Mouse (Mus musculus) MEL (cell line): ENCODE measurements around the gene Med4. TPM values are rescaled to one million over a fixed set of nuclear protein-coding genes. Genes with fewer than 3 reads are reported as not detected.

Source experiments
- DNase-seq: peaks from one replicate; pipeline ENCODE4 v3.0.0; 2011; ENCODE audit warnings: low read depth, low spot score
- H3K27ac ChIP-seq: 2 replicates; pipeline ENCODE4 v1.5.1; 2012; ENCODE audit warnings: low read depth, mild to moderate bottlenecking, control low read depth, low read length, moderate library complexity; ENCODE audit not compliant: control insufficient read depth
- H3K27me3 ChIP-seq, 2 experiments: fragments of 150-350 bp in 1 of 2; sonication (generic) in 1 of 2; 2 replicates each; pipeline ENCODE4 v1.6.1; 2012; ENCODE audit warnings: low read length in 2 of 2, mild to moderate bottlenecking in 2 of 2, improper control_type of control experiment in 1 of 2, moderate library complexity in 1 of 2; ENCODE audit not compliant: insufficient read depth in 2 of 2, control insufficient read depth in 1 of 2
- H3K36me3 ChIP-seq, 2 experiments: 2 replicates each; pipeline ENCODE4 v1.6.1; 2012 to 2014; ENCODE audit warnings: low read length in 2 of 2, improper control_type of control experiment in 1 of 2, inconsistent platforms in 1 of 2, mild to moderate bottlenecking in 1 of 2; ENCODE audit not compliant: insufficient read depth in 2 of 2, control insufficient read depth in 1 of 2
- H3K4me1 ChIP-seq, 2 experiments: fragments of 150-350 bp in 1 of 2; sonication (generic) in 1 of 2; 2 replicates each; pipeline ENCODE4 v1.6.1; 2012; ENCODE audit warnings: low read length in 2 of 2, improper control_type of control experiment in 1 of 2, mild to moderate bottlenecking in 1 of 2; ENCODE audit not compliant: insufficient read depth in 2 of 2, control insufficient read depth in 1 of 2
- H3K4me3 ChIP-seq, 2 experiments: fragments of 150-350 bp in 1 of 2; sonication (generic) in 1 of 2; 2 replicates each; pipeline ENCODE4 v1.5.1; 2012; ENCODE audit warnings: low read depth in 2 of 2, low read length in 2 of 2, mild to moderate bottlenecking in 2 of 2, moderate library complexity in 2 of 2, control low read depth in 1 of 2, improper control_type of control experiment in 1 of 2; ENCODE audit not compliant: control insufficient read depth in 1 of 2, insufficient read depth in 1 of 2
- H3K79me2 ChIP-seq: 2 replicates; pipeline ENCODE4 v1.6.1; 2012; ENCODE audit warnings: mild to moderate bottlenecking, low read length, moderate library complexity; ENCODE audit not compliant: control insufficient read depth, poor library complexity, insufficient read depth
- H3K9ac ChIP-seq: 2 replicates; pipeline ENCODE4 v1.6.1; 2012; ENCODE audit warnings: low read depth, mild to moderate bottlenecking, control low read depth, low read length, moderate library complexity; ENCODE audit not compliant: control insufficient read depth, poor library complexity, severe bottlenecking
- H3K9me3 ChIP-seq: fragments of 150-350 bp; sonication (generic); replicated peaks from 2 replicates; pipeline ENCODE4 v1.6.1; 2012; ENCODE audit warnings: mild to moderate bottlenecking, low read length, improper control_type of control experiment, moderate library complexity; ENCODE audit not compliant: insufficient read depth
- BHLHE40 ChIP-seq: IDR thresholded peaks from 2 replicates; pipeline ENCODE4 v1.6.1; 2012; ENCODE audit warnings: low read depth, mild to moderate bottlenecking, inconsistent platforms, low read length, improper control_type of control experiment, borderline replicate concordance
- CTCF ChIP-seq, 3 experiments: IDR thresholded peaks in 2 of 3; conservative IDR thresholded peaks in 1 of 3; 2 replicates each; pipeline ENCODE4 v1.5.1; 2011 to 2012; ENCODE audit warnings: low read length in 3 of 3, low read depth in 2 of 3, mild to moderate bottlenecking in 2 of 3, improper control_type of control experiment in 1 of 3, inconsistent platforms in 1 of 3, mixed read lengths in 1 of 3, moderate library complexity in 1 of 3; ENCODE audit not compliant: control insufficient read depth in 1 of 3, insufficient read depth in 1 of 3, poor library complexity in 1 of 3, severe bottlenecking in 1 of 3
- E2F4 ChIP-seq: IDR thresholded peaks from 2 replicates; pipeline ENCODE4 v1.6.1; 2011; ENCODE audit warnings: low read depth, low read length, improper control_type of control experiment, borderline replicate concordance
- EP300 ChIP-seq, 2 experiments: IDR thresholded peaks; 2 replicates each; pipeline ENCODE4 v1.6.1; 2011; ENCODE audit warnings: improper control_type of control experiment in 2 of 2, low read length in 2 of 2, low read depth in 1 of 2, mild to moderate bottlenecking in 1 of 2
- ETS1 ChIP-seq: IDR thresholded peaks from 2 replicates; pipeline ENCODE4 v1.6.1; 2012; ENCODE audit warnings: low read depth, mild to moderate bottlenecking, inconsistent platforms, low read length, improper control_type of control experiment, moderate library complexity
- GABPA ChIP-seq: IDR thresholded peaks from 2 replicates; pipeline ENCODE4 v1.6.1; 2012; ENCODE audit warnings: low read depth, mild to moderate bottlenecking, inconsistent platforms, low read length, improper control_type of control experiment, moderate library complexity
- GATA1 ChIP-seq: IDR thresholded peaks from 2 replicates; pipeline ENCODE4 v1.6.1; 2011; ENCODE audit warnings: low read depth, low read length, improper control_type of control experiment
- JUND ChIP-seq: IDR thresholded peaks from 2 replicates; pipeline ENCODE4 v1.6.1; 2011; ENCODE audit warnings: low read depth, mild to moderate bottlenecking, improper control_type of control experiment, low read length
- MAFK ChIP-seq: IDR thresholded peaks from 2 replicates; pipeline ENCODE4 v1.6.1; 2011; ENCODE audit warnings: low read depth, mild to moderate bottlenecking, low read length, improper control_type of control experiment, borderline replicate concordance
- MAZ ChIP-seq: IDR thresholded peaks from 2 replicates; pipeline ENCODE4 v1.6.1; 2012; ENCODE audit warnings: low read depth, mild to moderate bottlenecking, inconsistent platforms, low read length, improper control_type of control experiment
- MEF2A ChIP-seq: IDR thresholded peaks from 2 replicates; pipeline ENCODE4 v1.6.1; 2014; ENCODE audit warnings: low read depth, mild to moderate bottlenecking, inconsistent platforms, low read length, improper control_type of control experiment; ENCODE audit not compliant: poor library complexity, insufficient replicate concordance, severe bottlenecking; ENCODE audit errors: extremely low read depth
- MYB ChIP-seq: IDR thresholded peaks from 2 replicates; pipeline ENCODE4 v1.6.1; 2011; ENCODE audit warnings: mild to moderate bottlenecking, low read depth, low read length, improper control_type of control experiment
- MYC ChIP-seq: IDR thresholded peaks from 2 replicates; pipeline ENCODE4 v1.6.1; 2011; ENCODE audit warnings: low read depth, mild to moderate bottlenecking, low read length, improper control_type of control experiment, moderate library complexity
- POLR2A ChIP-seq, 2 experiments: IDR thresholded peaks; 2 replicates each; pipeline ENCODE4 v1.6.1; 2011 to 2012; ENCODE audit warnings: low read length in 2 of 2, mild to moderate bottlenecking in 2 of 2, control low read depth in 1 of 2, improper control_type of control experiment in 1 of 2, low read depth in 1 of 2, moderate library complexity in 1 of 2; ENCODE audit not compliant: control insufficient read depth in 1 of 2, insufficient read depth in 1 of 2, poor library complexity in 1 of 2
- POLR2AphosphoS5 ChIP-seq: IDR thresholded peaks from 2 replicates; pipeline ENCODE4 v1.6.1; 2012; ENCODE audit warnings: low read depth, borderline replicate concordance, mild to moderate bottlenecking, inconsistent platforms, low read length, moderate library complexity, mixed read lengths
- RAD21 ChIP-seq: IDR thresholded peaks from 2 replicates; pipeline ENCODE4 v1.6.1; 2011; ENCODE audit warnings: mild to moderate bottlenecking, low read depth, low read length, improper control_type of control experiment
- SMC3 ChIP-seq: IDR thresholded peaks from 2 replicates; pipeline ENCODE4 v1.6.1; 2011; ENCODE audit warnings: low read depth, low read length, improper control_type of control experiment
- TBP ChIP-seq: IDR thresholded peaks from 2 replicates; pipeline ENCODE4 v1.8.0; 2011; ENCODE audit warnings: low read depth, low read length, improper control_type of control experiment
- USF1 ChIP-seq: IDR thresholded peaks from 2 replicates; pipeline ENCODE4 v1.6.1; 2014; ENCODE audit warnings: low read depth, mild to moderate bottlenecking, inconsistent platforms, low read length, improper control_type of control experiment, moderate library complexity
- USF2 ChIP-seq, 2 experiments: IDR thresholded peaks; 2 replicates each; pipeline ENCODE4 v1.6.1; 2011 to 2012; ENCODE audit warnings: improper control_type of control experiment in 2 of 2, low read length in 2 of 2, borderline replicate concordance in 1 of 2, inconsistent platforms in 1 of 2, low read depth in 1 of 2, mild to moderate bottlenecking in 1 of 2; ENCODE audit not compliant: insufficient read depth in 1 of 2
- ZC3H11A ChIP-seq: IDR thresholded peaks from 2 replicates; pipeline ENCODE4 v1.6.1; 2012; ENCODE audit warnings: low read depth, mild to moderate bottlenecking, inconsistent platforms, low read length, improper control_type of control experiment
- ZKSCAN1 ChIP-seq: IDR thresholded peaks from 2 replicates; pipeline ENCODE4 v1.6.1; 2012; ENCODE audit warnings: low read depth, mild to moderate bottlenecking, inconsistent platforms, low read length, improper control_type of control experiment, moderate library complexity
- ZNF384 ChIP-seq: IDR thresholded peaks from 2 replicates; pipeline ENCODE4 v1.6.1; 2012; ENCODE audit warnings: low read depth, mild to moderate bottlenecking, inconsistent platforms, low read length, improper control_type of control experiment
- polyA plus RNA-seq, 2 experiments: library from polyadenylated mRNA; stranded (reverse) in 1 of 2; unstranded in 1 of 2; fragments of >175 nt in 1 of 2; fragments of >200 nt in 1 of 2; gene quantifications; 2 replicates each; pipeline versions ENCODE4 v1.2.1 to v1.2.4; 2012; ENCODE audit warnings: low replicate concordance in 2 of 2, low read depth in 1 of 2; ENCODE audit not compliant: insufficient read length in 2 of 2, insufficient read depth in 1 of 2, missing spikeins in 1 of 2
- total RNA-seq: library from RNA; depleted of rRNA; stranded (reverse); fragments of 300-350 nt; gene quantifications from 2 replicates; pipeline ENCODE4 v1.2.3, GENCODE M21; 2012

Med4 gene
- total and polyA plus RNA-seq, 3 experiments, result 62.2 to 69.2 TPM; not detected in 1

GRCm38 (mm10) chr14:73484366-73485110 lies 25.3 kb upstream of the Med4 start:
- H3K9me3 ChIP-seq, result no peaks in the 10 kb centered on the region
- H3K27me3 ChIP-seq, result no peaks in the 10 kb centered on the region; a peak in 2 of 4 replicates
- H3K36me3 ChIP-seq, result no peaks in the 10 kb centered on the region
- H3K4me3 ChIP-seq, result no peak overlapping the region
- H3K79me2 ChIP-seq, result no peaks in the 10 kb centered on the region
- peak; percentile 10 for TF ChIP-seq RAD21
- no peak for TF ChIP-seq POLR2A (IDR thresholded peaks at IDR 0.05; ENCODE audit: control insufficient read depth in 1 of 2, insufficient read depth in 1 of 2, low read depth in 1 of 2, low read length in 2 of 2, poor library complexity in 1 of 2)
- TF ChIP-seq GABPA, result no peak
- peak in 2 of 3 experiments; percentile 13 to 40; a peak in 2 of 6 replicates for TF ChIP-seq CTCF (IDR thresholded peaks at IDR 0.05 in 2 of 3, conservative IDR thresholded peaks at IDR 0.05 in 1 of 3; ENCODE audit: control insufficient read depth in 1 of 3, insufficient read depth in 1 of 3, low read depth in 2 of 3, low read length in 3 of 3, poor library complexity in 1 of 3, severe bottlenecking in 1 of 3)
- TF ChIP-seq SMC3, result peak; percentile 39
- TF ChIP-seq MEF2A, result no peak
- no peak for TF ChIP-seq ZC3H11A
- no peak for TF ChIP-seq ZKSCAN1
- TF ChIP-seq BHLHE40, result no peak
- no peak for TF ChIP-seq ETS1
- TF ChIP-seq MAFK, result no peak
- peak; percentile 23 for DNase-seq
- H3K4me1 ChIP-seq, result no peaks in the 10 kb centered on the region
- no peak overlapping the region for H3K9ac ChIP-seq
- no peak overlapping the region for H3K27ac ChIP-seq

DNA sequence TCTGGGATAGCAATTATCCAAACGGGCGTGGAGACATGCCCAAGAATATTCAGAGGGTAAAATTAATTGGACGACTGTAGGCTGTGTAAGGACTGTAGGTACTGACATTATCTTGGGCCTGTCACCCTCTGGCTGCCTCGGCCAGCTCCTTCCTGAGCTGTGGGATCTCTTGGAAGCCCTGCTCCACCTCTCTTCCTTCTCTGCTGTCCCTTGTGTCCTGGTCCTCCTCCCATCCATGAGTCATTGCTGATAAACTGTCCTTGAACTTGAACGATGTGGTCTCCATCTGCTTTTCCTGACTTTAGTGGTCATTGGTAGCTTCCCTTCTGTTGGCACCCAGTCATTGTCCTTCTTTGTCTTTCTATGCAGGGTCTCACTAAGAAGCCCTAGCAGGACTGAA lies 23.2 kb upstream of the Med4 start:
- H3K27me3 ChIP-seq, result no peaks in the 10 kb centered on the region; a peak in 2 of 4 replicates
- H3K4me1 ChIP-seq, result no peaks in the 10 kb centered on the region
- no peak for DNase-seq
- H3K27ac ChIP-seq, result no peak overlapping the region
- no peak for TF ChIP-seq MYC
- no peak for TF ChIP-seq MYB
- TF ChIP-seq MAZ, result no peak
- no peak for TF ChIP-seq USF2 (IDR thresholded peaks at IDR 0.05; ENCODE audit: borderline replicate concordance in 1 of 2, insufficient read depth in 1 of 2, low read depth in 1 of 2, low read length in 2 of 2)
- TF ChIP-seq ZNF384, result no peak
- TF ChIP-seq TBP, result no peak
- TF ChIP-seq E2F4, result no peak
- no peak for TF ChIP-seq JUND
- TF ChIP-seq POLR2AphosphoS5, result no peak
- no peak for TF ChIP-seq POLR2A (IDR thresholded peaks at IDR 0.05; ENCODE audit: control insufficient read depth in 1 of 2, insufficient read depth in 1 of 2, low read depth in 1 of 2, low read length in 2 of 2, poor library complexity in 1 of 2)
- TF ChIP-seq SMC3, result no peak
- TF ChIP-seq ZC3H11A, result no peak
- TF ChIP-seq USF1, result no peak
- no peak for TF ChIP-seq EP300 (IDR thresholded peaks at IDR 0.05; ENCODE audit: low read depth in 1 of 2, low read length in 2 of 2)
- no peak for TF ChIP-seq ETS1
- no peak for TF ChIP-seq CTCF (IDR thresholded peaks at IDR 0.05 in 2 of 3, conservative IDR thresholded peaks at IDR 0.05 in 1 of 3; ENCODE audit: control insufficient read depth in 1 of 3, insufficient read depth in 1 of 3, low read depth in 2 of 3, low read length in 3 of 3, poor library complexity in 1 of 3, severe bottlenecking in 1 of 3)
- no peak for TF ChIP-seq GATA1
- no peaks in the 10 kb centered on the region for H3K79me2 ChIP-seq
- no peak overlapping the region for H3K4me3 ChIP-seq
- no peaks in the 10 kb centered on the region for H3K36me3 ChIP-seq
- no peak overlapping the region for H3K9ac ChIP-seq
- no peaks in the 10 kb centered on the region for H3K9me3 ChIP-seq
